Mouse (Mus musculus): ENCODE data around the gene Ltbp1.

Ltbp1 gene

DNA sequence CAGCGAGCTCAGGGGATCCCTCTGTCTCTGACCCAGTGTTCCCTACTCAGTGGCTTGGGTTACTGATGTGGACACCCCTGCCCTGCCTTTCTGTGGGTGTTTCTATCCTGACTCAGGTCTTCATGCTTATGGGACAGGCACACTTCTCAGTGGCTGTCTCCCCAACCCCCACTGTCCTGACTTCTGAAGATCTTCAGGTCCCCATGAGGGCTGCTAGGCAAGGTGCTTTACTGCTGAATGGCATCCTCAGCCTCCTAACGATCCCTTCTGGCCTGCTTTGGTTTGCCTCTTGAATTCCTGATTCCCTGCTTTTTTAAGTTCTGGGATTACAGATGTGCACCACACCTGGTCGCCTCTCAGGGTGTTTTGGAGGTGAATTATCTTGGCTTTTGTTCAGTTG is 14.8 kb upstream of the Ltbp1 start:
- Histone ChIP-seq H3K36me3 (ENCODE audit: insufficient read depth, low read length) (no peaks in the 10 kb centered on the region), H3K27me3 (ENCODE audit: insufficient read depth, low read length) (peaks cover 10% of the 10 kb centered on the region), H3K4me1 (replicated peaks; ENCODE audit: low read depth, low read length) (peaks cover 19% of the 10 kb centered on the region), H3K4me3 (replicated peaks; ENCODE audit: low read length) (no peak overlapping the region), H3K9me3 (ENCODE audit: low read length) (no peaks in the 10 kb centered on the region)
- TF ChIP-seq CTCF (conservative IDR thresholded peaks at IDR 0.05; ENCODE audit: low read length) (no peak), POU5F1 (IDR thresholded peaks at IDR 0.05; ENCODE audit: borderline replicate concordance, low read length) (no peak), NANOG (IDR thresholded peaks at IDR 0.05; ENCODE audit: borderline replicate concordance, low read length) (no peak)

DNA sequence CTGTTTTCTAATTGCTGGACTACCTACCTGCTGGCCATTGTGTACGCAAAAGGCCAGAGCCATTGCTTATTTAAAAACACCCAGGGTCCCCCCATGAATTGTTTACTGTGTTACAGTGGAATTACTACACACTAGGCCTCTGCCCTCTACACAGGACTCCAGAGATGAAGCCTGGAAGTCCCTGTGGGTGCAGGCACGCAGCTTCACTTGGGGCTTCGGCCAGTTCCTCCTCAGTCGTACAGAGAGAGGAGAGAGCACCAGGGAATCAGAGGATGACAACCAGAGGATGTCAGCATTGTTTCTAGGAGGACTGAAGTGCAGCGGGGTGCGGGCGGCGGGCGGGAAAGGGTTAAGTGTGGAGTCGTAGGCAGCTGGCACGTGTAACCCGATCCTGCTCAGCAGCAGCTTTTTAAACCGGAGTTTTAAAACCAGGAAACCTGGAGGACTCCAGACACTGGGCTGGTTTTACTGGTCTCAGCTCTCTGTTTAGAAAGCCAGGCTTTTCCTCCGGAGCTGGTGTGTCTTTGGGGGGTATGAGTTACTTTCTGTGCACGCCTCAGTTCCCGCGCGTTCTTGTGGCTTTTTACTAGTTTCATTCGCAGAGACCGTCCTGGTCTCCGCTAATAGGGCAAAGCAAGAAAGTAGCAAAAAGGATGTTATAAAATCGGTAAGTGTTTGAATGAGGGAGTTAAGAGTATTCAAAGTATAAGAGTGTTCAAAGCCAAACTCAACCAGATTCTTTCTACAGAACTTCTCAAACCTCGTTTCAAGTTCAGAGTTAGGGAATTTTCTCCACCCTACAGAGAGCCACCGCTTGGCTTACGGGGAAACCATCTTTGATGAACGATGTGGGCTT is 11.4 kb upstream of the Ltbp1 start:
- peaks cover 4% of the 10 kb centered on the region; the same call in 1 of the 2 replicates for H3K27me3 ChIP-seq (ENCODE audit: insufficient read depth, low read length)
- H3K4me3 ChIP-seq (replicated peaks; ENCODE audit: low read length), result peak overlapping the region; percentile 43
- H3K4me1 ChIP-seq (replicated peaks; ENCODE audit: low read depth, low read length), result peaks cover 20% of the 10 kb centered on the region
- no peaks in the 10 kb centered on the region for H3K36me3 ChIP-seq (ENCODE audit: insufficient read depth, low read length)
- H3K9me3 ChIP-seq (ENCODE audit: low read length), result no peaks in the 10 kb centered on the region
- no peak for TF ChIP-seq CTCF (conservative IDR thresholded peaks at IDR 0.05; ENCODE audit: low read length)
- TF ChIP-seq POU5F1 (IDR thresholded peaks at IDR 0.05; ENCODE audit: borderline replicate concordance, low read length), result no peak
- no peak for TF ChIP-seq NANOG (IDR thresholded peaks at IDR 0.05; ENCODE audit: borderline replicate concordance, low read length)

DNA sequence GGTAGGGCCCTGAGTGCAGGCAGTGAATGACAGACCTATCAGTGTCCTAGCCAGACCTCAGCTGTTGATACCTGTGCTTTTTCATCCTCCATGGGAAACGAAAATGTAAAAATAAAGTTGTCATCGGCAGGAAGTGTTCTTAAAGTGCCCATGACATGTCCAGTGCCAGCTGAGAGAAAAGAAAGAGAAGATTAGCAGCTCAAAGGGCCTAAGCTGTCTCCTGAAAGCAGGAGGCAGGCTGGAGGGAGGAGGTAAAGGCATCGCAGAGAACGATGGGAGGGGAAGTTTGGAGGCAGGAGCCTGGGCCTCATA is 10.8 kb upstream of the Ltbp1 start:
- H3K4me3 ChIP-seq (replicated peaks; ENCODE audit: low read length), result peak overlapping the region; percentile 43
- peaks cover 20% of the 10 kb centered on the region for H3K4me1 ChIP-seq (replicated peaks; ENCODE audit: low read depth, low read length)
- peaks cover 4% of the 10 kb centered on the region; the same call in 1 of the 2 replicates for H3K27me3 ChIP-seq (ENCODE audit: insufficient read depth, low read length)
- H3K9me3 ChIP-seq (ENCODE audit: low read length), result no peaks in the 10 kb centered on the region
- H3K36me3 ChIP-seq (ENCODE audit: insufficient read depth, low read length), result no peaks in the 10 kb centered on the region
- no peak for TF ChIP-seq NANOG (IDR thresholded peaks at IDR 0.05; ENCODE audit: borderline replicate concordance, low read length)
- TF ChIP-seq POU5F1 (IDR thresholded peaks at IDR 0.05; ENCODE audit: borderline replicate concordance, low read length), result no peak
- TF ChIP-seq CTCF (conservative IDR thresholded peaks at IDR 0.05; ENCODE audit: low read length), result no peak

DNA sequence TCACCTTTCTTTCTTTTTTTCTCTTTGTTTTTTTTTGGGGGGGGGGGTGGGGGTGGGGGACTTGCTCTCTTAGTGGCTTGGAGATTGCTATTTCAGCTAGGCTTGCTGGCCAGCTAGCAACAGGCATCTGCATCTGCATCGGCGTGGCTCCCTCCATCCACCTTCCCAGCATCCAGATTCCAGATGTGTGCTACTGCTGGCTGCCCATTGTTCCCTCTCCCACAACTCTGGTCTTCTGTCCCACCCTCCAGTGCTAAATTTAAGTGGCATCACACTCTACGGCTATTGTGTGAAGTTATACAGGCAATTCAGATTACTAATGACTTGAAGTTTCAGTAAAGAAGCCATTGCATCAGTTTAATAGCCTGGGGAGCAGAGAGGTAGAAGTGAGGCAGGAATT is 10.1 kb upstream of the Ltbp1 start:
- TF ChIP-seq NANOG (IDR thresholded peaks at IDR 0.05; ENCODE audit: borderline replicate concordance, low read length), result no peak
- no peak for TF ChIP-seq CTCF (conservative IDR thresholded peaks at IDR 0.05; ENCODE audit: low read length)
- no peak for TF ChIP-seq POU5F1 (IDR thresholded peaks at IDR 0.05; ENCODE audit: borderline replicate concordance, low read length)
- peaks cover 20% of the 10 kb centered on the region for H3K4me1 ChIP-seq (replicated peaks; ENCODE audit: low read depth, low read length)
- no peak overlapping the region for H3K4me3 ChIP-seq (replicated peaks; ENCODE audit: low read length)
- H3K36me3 ChIP-seq (ENCODE audit: insufficient read depth, low read length), result no peaks in the 10 kb centered on the region
- H3K27me3 ChIP-seq (ENCODE audit: insufficient read depth, low read length), result peaks cover 4% of the 10 kb centered on the region; the same call in 1 of the 2 replicates
- H3K9me3 ChIP-seq (ENCODE audit: low read length), result no peaks in the 10 kb centered on the region

DNA sequence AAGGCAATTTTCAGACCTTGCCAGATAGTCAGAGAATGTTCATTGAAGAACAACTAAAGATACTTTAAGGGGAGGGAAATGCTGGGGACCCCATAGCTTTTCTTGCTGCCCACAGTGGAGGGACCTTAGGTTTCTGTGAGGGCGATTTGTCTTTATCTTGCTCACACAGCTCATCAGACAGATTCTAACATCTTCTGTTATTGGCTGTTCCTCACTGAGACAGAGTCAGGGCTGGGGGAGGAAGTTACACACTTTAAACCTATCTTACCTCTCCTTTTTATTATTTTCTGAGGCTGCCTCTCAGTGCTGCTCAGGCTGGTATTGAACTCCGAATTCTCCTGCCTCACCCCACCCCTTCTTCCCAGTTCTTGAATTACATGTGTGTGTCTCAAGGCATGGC is 5.3 kb upstream of the Ltbp1 start:
- Histone ChIP-seq H3K27me3 (ENCODE audit: insufficient read depth, low read length) (peaks cover 7% of the 10 kb centered on the region), H3K4me1 (replicated peaks; ENCODE audit: low read depth, low read length) (peaks cover 4% of the 10 kb centered on the region; the same call in 1 of the 2 replicates), H3K4me3 (replicated peaks; ENCODE audit: low read length) (no peak overlapping the region), H3K9me3 (ENCODE audit: low read length) (no peaks in the 10 kb centered on the region), H3K36me3 (ENCODE audit: insufficient read depth, low read length) (no peaks in the 10 kb centered on the region)
- TF ChIP-seq POU5F1 (IDR thresholded peaks at IDR 0.05; ENCODE audit: borderline replicate concordance, low read length), result no peak
- TF ChIP-seq CTCF (conservative IDR thresholded peaks at IDR 0.05; ENCODE audit: low read length), result no peak
- TF ChIP-seq NANOG (IDR thresholded peaks at IDR 0.05; ENCODE audit: borderline replicate concordance, low read length), result no peak

DNA sequence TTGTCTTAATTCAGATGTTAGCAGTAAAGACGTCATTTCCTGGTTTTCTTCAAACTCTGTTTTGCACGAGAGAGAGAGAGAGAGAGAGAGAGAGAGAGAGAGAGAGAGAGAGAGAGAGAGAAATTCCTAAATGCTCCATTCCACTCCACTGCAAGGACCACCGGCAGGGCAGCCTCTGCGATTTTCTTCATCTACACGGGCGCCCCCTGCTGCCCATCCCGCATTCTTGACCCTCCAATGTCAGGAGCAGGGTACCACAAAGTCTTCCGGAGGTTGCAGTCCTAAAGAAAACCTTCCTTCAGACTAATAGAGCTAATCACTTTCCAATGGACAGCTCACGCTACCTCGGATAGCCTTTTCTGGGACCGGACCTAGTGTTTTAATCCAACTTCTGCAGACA is 548 bp upstream of the Ltbp1 start:
- H3K36me3 ChIP-seq (ENCODE audit: insufficient read depth, low read length), result no peaks in the 10 kb centered on the region
- peaks cover 21% of the 10 kb centered on the region for H3K27me3 ChIP-seq (ENCODE audit: insufficient read depth, low read length)
- TF ChIP-seq POU5F1 (IDR thresholded peaks at IDR 0.05; ENCODE audit: borderline replicate concordance, low read length), result no peak
- TF ChIP-seq CTCF (conservative IDR thresholded peaks at IDR 0.05; ENCODE audit: low read length), result peak; percentile 48
- H3K4me3 ChIP-seq (replicated peaks; ENCODE audit: low read length), result peak overlapping the region; percentile 99
- H3K4me1 ChIP-seq (replicated peaks; ENCODE audit: low read depth, low read length), result peaks cover 9% of the 10 kb centered on the region
- H3K9me3 ChIP-seq (ENCODE audit: low read length), result no peaks in the 10 kb centered on the region

DNA sequence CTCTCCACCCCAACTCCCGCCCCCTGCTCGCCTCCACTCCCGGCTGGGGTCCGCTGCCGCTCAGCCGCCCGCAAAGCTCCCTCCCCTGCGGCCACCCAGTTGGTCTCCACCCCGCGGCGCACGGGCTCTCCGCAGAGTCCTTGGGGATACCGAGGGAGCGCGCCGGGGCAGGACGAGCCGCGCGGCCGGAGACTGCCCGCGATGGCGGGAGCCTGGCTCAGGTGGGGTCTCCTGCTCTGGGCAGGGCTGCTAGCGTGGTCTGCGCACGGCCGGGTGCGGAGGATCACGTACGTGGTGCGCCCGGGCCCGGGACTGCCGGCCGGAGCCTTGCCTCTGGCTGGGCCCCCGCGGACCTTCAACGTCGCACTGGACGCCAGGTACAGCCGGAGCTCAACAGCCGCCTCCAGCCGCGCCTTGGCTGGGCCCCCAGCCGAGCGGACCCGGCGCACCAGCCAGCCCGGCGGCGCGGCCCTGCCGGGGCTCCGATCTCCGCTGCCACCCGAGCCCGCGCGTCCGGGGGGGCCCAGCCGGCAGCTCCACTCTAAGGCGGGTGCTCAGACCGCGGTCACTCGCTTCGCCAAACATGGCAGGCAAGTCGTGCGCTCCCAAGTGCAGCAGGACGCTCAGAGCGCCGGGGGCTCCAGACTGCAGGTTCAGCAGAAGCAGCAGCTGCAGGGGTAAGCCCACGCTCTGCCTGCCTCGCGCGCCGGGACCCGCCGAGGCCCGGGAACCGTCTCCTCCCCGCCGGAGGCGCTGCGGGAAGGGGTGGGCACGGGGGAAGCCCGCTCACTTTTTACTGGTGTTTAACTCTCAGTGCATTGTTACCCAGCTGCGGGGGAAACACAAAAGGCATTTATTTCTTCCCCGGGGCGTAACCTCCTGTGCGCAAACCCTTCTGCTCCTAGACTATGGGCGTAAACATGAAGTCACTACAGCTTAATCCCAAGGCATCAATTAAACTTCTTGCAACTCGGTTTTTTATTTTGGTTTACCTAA is 615 bp downstream of the Ltbp1 start:
- peaks cover 9% of the 10 kb centered on the region for H3K4me1 ChIP-seq (replicated peaks; ENCODE audit: low read depth, low read length)
- H3K4me3 ChIP-seq (replicated peaks; ENCODE audit: low read length), result peak overlapping the region; percentile 99

DNA sequence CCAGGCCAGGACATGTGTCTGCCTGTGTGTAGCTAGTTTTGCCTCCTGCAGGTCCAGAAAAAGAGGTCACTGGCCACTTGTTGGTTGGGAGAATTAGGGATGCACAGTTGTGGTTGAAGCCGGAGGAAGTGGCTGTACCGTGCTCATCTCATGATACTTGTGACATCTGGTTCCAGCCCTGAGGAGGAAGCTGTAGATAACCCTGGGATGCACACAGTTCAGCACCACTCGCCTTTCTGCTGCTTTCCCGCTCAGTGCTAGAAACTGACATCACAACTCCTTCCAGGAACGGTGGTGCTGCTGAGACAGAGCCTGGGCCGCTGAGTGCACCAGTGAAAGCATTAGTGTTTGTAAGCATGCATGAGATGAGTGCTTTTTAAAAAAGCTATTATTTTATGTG is 5.6 kb downstream of the Ltbp1 start:
- no peaks in the 10 kb centered on the region for H3K9me3 ChIP-seq (ENCODE audit: low read length)
- no peaks in the 10 kb centered on the region for H3K36me3 ChIP-seq (ENCODE audit: insufficient read depth, low read length)
- no peak overlapping the region for H3K4me3 ChIP-seq (replicated peaks; ENCODE audit: low read length)
- H3K27me3 ChIP-seq (ENCODE audit: insufficient read depth, low read length), result peaks cover 24% of the 10 kb centered on the region
- no peak for TF ChIP-seq POU5F1 (IDR thresholded peaks at IDR 0.05; ENCODE audit: borderline replicate concordance, low read length)
- TF ChIP-seq NANOG (IDR thresholded peaks at IDR 0.05; ENCODE audit: borderline replicate concordance, low read length), result no peak
- TF ChIP-seq CTCF (conservative IDR thresholded peaks at IDR 0.05; ENCODE audit: low read length), result no peak
- peaks cover 25% of the 10 kb centered on the region for H3K4me1 ChIP-seq (replicated peaks; ENCODE audit: low read depth, low read length)

More for the DNA sequence above, 615 bp downstream of the Ltbp1 start:
- Histone ChIP-seq H3K9me3 (ENCODE audit: low read length) (no peaks in the 10 kb centered on the region), H3K36me3 (ENCODE audit: insufficient read depth, low read length) (no peaks in the 10 kb centered on the region), H3K27me3 (ENCODE audit: insufficient read depth, low read length) (peaks cover 25% of the 10 kb centered on the region)
- TF ChIP-seq NANOG (IDR thresholded peaks at IDR 0.05; ENCODE audit: borderline replicate concordance, low read length) (no peak), CTCF (conservative IDR thresholded peaks at IDR 0.05; ENCODE audit: low read length) (no peak), POU5F1 (IDR thresholded peaks at IDR 0.05; ENCODE audit: borderline replicate concordance, low read length) (no peak)

Measured in E14TG2a.4 (cell line).